In genomic region chr17:26999996-27000395, GRCm38 (mm10) we compare ENCODE assay signal across 8 mouse cellular contexts. TPM values are rescaled to one million over a fixed set of nuclear protein-coding genes. Genes with fewer than 3 reads are reported as not detected.
DNase-seq lines count a peak whose midpoint lies in the region; ATAC-seq and TF ChIP-seq lines count a peak whose summit lies in the region.
"Had no signal": no experiment of that assay in that cellular context is flagged by ENCODE, and none has a peak within 500 bp of the region (broad histone marks: within the 10 kb centered on the region; RNA-seq: fewer than 3 reads in every experiment).

No protein-coding gene starts in this region.

- peaks cover 81% of the 10 kb centered on the region for H3K4me1 ChIP-seq in E14TG2a.4 (replicated peaks; ENCODE audit: low read depth, low read length)
- H3K4me1 ChIP-seq: midbrain, embryonic 12.5 days had no signal

- H3K4me3 ChIP-seq in E14TG2a.4 (replicated peaks; ENCODE audit: low read length) = peak overlapping the region; percentile 41
- H3K4me3 ChIP-seq: midbrain, embryonic 12.5 days had no signal

- no peaks in the 10 kb centered on the region for H3K36me3 ChIP-seq in E14TG2a.4 (ENCODE audit: insufficient read depth, low read length)
- H3K36me3 ChIP-seq: midbrain, embryonic 12.5 days had no signal

- H3K27me3 ChIP-seq in E14TG2a.4 (ENCODE audit: insufficient read depth, low read length) = no peaks in the 10 kb centered on the region
- H3K27me3 ChIP-seq: midbrain, embryonic 12.5 days had no signal

- peak; percentile 43 for DNase-seq in layer of hippocampus, adult 11-12 months (ENCODE audit: low spot score)
- DNase-seq in layer of hippocampus, adult 9-10 months (ENCODE audit: low spot score) = no peak
- DNase-seq in brain, adult 2 months (ENCODE audit: low read depth, low spot score) = peak; percentile 79
- DNase-seq in cerebellum, postnatal 10 days = no peak
- DNase-seq in cerebellum, adult 11 months = no peak

- no peaks in the 10 kb centered on the region for H3K9me3 ChIP-seq in E14TG2a.4 (ENCODE audit: low read length)
- H3K9me3 ChIP-seq: midbrain, embryonic 12.5 days had no signal

- ATAC-seq in megakaryocyte, adult 5-6 weeks (ENCODE audit: poor library complexity, severe bottlenecking) = 0 out of 2 replicates have a peak, but pooled peaks have one; percentile 12

- no peak for TF ChIP-seq CTCF in E14TG2a.4 (conservative IDR thresholded peaks at IDR 0.05; ENCODE audit: low read length)

RNA-seq across cellular contexts. Expression of gene Zbtb9, which starts 27.0 kb away (rescaled TPM):
- 4.5 and 4.7 TPM in 2 replicates for total RNA-seq in megakaryocyte, adult 5-6 weeks (2015)
- total RNA-seq in megakaryocyte, adult 5-6 weeks (2017) = 13.3 and 14.4 TPM in 2 replicates

RNA-seq across cellular contexts. Expression of gene Bak1, which starts 28.8 kb away (rescaled TPM):
- total RNA-seq in megakaryocyte, adult 5-6 weeks (2015) = 115 and 120 TPM in 2 replicates
- total RNA-seq in megakaryocyte, adult 5-6 weeks (2017) = 70.4 and 71.5 TPM in 2 replicates

RNA-seq across cellular contexts. Expression of gene Itpr3, which starts 57.1 kb away (rescaled TPM):
- 5.9 and 6.2 TPM in 2 replicates for total RNA-seq in megakaryocyte, adult 5-6 weeks (2015)
- total RNA-seq in megakaryocyte, adult 5-6 weeks (2017) = 10.9 and 12.2 TPM in 2 replicates

RNA-seq across cellular contexts. Expression of gene Syngap1, which starts 58.9 kb away (rescaled TPM):
- 1.6 and 3.9 TPM in 2 replicates for total RNA-seq in megakaryocyte, adult 5-6 weeks (2015)
- total RNA-seq in megakaryocyte, adult 5-6 weeks (2017) = 0.33 and 0.89 TPM in 2 replicates

Comparison
In these comparisons a context has a peak if more than half of its experiments do, and no peak if none do; other contexts are left out.
1. DNase-seq: peak in layer of hippocampus, adult 11-12 months (single experiment) and brain, adult 2 months (single experiment); none in layer of hippocampus, adult 9-10 months (single experiment), cerebellum, postnatal 10 days (0 of 2) and cerebellum, adult 11 months (single experiment).